Mouse (Mus musculus): Measurements from ENCODE around the gene E4f1.
"Not testable (repeated sequence)": the region's sequence is repeated elsewhere in the genome, so short reads cannot be mapped to it uniquely, and the experiment has no call there.

The E4f1 gene

GRCm38 (mm10) chr17:24455523-24456206, 14.4 kb downstream of the E4f1 start:
- not testable (repeated sequence) for DNase-seq (ENCODE audit: low spot score in 2 of 2)

GRCm38 (mm10) chr17:24454756-24455522, 15.2 kb downstream of the E4f1 start:
- DNase-seq (ENCODE audit: low spot score in 2 of 2) = peak; percentile 99 to 100

DNA sequence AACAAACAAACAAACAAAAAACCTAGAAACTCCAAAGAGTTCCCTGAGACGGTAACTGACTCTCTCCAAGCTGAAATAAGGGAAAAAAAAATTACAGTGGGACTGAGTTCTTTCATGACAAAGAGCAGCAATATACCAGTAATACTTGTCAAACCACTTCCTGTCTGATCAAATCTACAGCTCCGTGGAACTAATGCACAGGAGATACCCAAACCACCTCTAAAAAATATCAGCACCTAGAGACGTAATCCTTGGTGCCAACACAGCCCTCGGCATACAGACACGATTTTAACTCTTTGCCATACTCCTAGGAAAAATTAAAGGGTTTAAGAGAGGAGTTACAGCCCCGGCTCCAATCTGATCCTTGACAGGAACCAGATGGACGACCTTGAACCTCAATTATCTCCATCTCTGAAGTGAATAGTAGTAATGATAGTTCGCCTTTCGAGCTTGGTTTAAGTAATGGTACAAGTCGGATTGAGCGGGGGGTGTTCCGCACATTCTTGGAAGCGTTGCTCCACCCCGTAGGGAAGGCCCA, 15.8 kb downstream of the E4f1 start:
- no peak for DNase-seq (ENCODE audit: low spot score in 2 of 2)

DNA sequence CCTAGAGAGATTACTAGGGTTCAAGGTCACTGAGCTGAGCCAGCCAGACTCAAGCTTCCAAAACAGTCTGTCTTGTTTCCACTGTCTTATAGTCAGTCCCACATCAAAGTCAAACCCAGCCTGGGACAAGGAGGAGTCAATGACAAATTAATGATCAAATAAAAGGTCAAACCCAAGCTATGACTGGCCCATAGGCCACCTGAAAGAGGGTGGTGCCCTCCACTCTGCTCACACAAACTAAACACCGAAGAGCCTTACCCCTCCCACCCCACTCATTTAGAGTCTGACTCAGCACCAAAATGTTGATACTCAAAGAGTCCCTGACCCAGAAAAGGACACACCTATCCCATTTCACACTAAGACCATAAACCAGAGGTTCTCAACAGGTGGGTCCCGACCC, 16.7 kb downstream of the E4f1 start:
- no peak for DNase-seq (ENCODE audit: low spot score in 2 of 2)

DNA sequence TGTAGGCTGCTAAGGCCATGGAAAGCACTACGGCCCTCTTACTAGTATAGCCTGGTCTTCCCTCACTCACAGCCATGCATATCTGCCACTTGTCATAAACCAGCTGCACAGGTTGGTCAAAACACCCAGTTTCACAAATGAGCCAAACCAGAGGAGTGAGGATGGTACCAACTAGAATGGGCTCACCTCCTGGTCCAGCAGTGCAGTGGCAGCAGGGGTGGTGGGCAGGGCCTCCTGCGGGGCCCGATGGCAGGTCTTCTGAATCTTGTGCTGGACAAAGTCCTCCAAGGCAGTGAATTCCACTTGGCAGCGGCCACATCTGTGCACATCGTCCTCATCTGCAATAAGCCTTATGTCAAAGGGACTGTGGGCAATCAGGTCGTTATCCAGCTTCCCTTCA, 18.9 kb downstream of the E4f1 start:
- no peak for DNase-seq (ENCODE audit: low spot score in 2 of 2)

DNA sequence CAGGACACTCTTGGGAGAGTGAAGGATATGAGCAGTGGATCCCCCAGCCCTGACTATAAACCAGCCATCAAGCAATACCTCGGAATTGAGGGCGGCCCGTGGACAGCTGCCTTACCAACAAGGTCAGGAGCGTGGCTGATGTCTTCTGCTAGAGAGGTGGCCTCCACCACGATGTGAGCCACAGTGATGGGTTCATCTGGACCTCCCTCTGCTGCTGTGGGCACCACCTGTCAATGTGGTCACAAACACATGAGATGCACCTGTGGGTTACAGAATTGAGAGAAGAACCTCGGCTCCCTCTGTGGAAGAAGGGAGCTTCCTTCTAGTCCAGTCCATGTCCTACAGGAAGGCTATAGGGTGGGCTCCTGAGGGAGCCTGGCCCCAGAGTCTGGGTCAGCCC, 20.6 kb downstream of the E4f1 start:
- no peak for DNase-seq (ENCODE audit: low spot score in 2 of 2)

DNA sequence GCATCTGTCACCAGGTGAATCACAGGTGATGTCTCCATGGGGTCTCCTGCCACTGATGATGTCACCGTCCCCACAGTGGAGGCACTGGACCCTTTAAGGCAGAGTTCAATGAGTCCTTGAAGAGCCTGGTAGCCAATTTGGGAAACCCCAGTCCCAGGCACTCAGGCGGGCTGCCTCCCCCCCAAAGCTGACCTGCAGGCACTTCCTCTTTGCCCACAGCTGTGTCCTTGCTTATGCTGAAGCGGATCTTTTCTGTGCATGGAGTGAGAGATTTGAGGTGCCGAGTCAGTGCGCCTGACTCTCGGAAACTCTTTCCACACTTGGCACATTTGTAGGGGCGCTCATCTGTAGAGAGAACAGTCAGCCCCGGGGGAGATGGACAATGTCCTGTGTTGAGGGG, 23.5 kb downstream of the E4f1 start:
- DNase-seq (ENCODE audit: low spot score in 2 of 2) = no peak

DNA sequence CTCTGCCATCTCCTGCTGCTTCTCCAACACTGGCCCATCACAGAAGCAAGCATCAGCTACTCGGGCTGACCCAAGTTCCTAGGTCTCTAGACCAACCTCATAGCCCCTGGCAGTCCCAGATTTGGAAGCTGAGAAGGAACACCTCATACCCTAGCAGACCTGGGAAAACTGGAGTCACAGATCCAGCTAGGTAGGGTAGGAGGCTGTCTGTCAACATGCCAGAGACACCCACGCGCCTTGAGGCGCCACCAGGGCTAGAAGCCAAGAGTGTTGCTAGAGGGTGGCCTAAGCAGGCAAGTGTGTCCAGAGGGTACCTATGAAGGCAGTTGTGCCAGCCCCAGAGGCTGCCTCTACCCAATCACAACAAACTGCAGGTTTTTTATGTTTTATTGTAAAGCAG, 26.7 kb downstream of the E4f1 start:
- no peak for DNase-seq (ENCODE audit: low spot score in 2 of 2)

DNA sequence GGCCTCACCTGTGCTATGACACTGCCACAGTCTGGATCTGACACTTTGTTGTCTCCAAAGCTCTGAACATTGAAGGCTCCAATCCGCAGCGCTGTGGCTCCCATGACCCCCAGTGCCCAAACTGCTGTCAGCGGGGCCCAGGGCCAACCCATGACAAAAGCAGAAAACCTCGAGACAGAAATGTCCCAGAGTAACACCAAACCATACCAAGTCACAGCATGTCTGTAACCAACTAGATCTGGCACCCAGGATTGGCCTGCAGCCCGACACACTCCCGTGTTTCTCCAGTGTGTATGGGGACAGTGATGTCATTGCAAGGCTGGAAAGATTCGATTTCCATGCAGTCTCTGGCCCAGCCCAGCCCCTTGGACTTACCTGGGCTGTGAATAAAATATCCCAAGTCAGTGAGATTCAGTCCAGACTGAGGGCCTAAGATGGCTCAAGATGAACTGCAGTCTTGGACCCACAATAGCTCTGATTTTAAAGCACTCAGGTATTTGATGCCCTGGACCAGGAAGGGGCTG, 27.4 kb downstream of the E4f1 start, which contains the start of gene Dnase1l2:
Gene Dnase1l2, minus strand, starts transcription at position 474 of the 524 bp plus-strand sequence.
- no peak for DNase-seq (ENCODE audit: low spot score in 2 of 2)

DNA sequence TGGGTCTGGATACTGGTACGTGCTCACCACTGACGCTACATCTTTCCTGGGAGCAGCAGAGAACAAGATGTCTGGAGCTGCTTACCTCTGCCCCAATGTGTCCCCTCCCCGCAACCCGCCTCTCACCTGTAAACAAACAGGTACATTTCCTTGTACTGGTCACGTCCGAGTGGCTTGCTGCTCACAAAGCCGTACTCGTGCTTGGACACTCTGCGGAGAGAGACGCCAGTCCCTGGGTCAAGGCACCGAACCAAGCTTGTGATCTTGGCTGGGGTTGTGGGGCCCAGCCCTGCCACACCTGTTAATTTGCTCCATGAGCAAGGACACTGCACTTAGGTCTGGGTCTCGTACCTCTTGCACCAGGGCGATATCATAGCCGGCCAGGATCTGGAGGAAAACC, 28.0 kb downstream of the E4f1 start:
- DNase-seq (ENCODE audit: low spot score in 2 of 2) = no peak

DNA sequence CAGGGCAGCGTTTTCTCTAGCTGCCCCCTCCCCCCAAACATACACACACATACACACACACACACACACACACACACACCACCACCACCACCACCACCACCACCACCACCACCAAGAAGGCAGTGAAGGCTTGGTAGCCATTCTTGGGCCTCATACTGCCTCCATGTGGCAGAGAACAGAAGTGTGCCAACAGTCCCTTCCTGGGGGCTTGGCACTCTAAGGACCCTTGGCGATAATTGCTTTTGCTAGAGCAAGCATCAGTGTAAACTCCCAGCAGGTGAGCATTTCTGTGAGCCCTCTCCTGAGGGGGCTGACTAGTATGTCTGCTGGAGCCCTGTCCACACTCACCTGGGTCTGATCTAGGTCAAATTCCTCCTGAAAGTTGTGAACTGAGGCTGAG, 29.0 kb downstream of the E4f1 start:
- no peak for DNase-seq (ENCODE audit: low spot score in 2 of 2)

GRCm38 (mm10) chr17:24440377-24440776, 29.7 kb downstream of the E4f1 start:
- DNase-seq (ENCODE audit: low spot score in 2 of 2) = no peak

DNA sequence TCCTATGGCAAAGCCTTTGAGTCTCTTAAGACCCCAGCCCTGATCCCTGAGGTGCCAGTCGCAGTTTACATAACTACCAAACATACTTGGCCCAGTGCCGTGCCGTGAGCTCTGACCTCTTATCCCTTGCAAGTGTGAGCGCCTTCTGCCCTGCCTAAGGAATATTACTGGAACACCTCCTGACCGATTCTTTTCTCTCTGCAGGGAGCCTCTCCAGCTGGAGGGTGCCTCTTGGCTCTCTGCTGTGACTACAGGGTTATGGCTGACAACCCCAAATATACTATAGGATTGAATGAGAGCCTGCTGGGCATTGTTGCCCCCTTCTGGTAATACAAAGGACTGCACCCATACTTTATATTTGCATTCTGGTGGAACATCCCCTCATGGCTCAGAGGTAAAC, 33.1 kb downstream of the E4f1 start:
- DNase-seq (ENCODE audit: low spot score in 2 of 2) = no peak

- no peak for DNase-seq (ENCODE audit: low spot score in 2 of 2)
Observed at GRCm38 (mm10) chr17:24429201-24429983, 40.7 kb downstream of the E4f1 start.

GRCm38 (mm10) chr17:24427170-24427557, 42.9 kb downstream of the E4f1 start:
- no peak for DNase-seq (ENCODE audit: low spot score in 2 of 2)

DNA sequence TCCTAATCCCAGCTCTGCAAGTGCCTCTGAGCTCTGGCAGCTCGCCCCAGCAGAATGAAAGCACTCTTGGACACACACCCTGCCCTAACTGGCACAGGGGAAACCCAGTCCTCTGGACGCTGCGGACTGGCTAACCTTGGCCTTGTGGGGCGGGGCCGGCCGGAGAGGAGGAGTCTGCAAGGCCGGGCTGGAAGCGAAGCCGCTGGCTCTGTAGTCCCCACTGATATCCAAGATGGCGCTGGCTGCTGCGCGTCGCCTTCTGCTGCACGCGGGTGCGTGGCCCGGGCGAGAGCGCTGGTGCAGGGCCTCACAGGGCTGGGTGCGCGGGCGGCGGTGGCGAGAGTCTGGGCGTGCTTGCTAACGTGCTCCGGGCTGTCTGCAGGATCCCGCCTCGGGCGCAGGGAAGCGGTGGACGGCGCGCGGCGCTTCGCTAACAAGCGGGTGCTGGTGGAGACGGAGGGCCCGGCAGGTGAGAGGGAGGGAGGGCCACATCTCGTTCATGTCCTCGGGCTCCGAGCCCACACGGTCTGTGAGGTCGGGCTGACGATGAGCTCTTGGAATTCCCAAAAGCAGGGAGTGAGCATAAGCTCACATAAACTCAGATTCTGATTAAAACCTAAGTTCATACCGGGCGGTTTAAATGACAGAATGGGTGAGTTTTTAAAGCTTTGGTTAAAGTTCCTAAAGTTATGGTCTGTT, 43.5 kb downstream of the E4f1 start, which contains the start of gene Eci1:
Gene Eci1, plus strand, starts transcription at position 171 of the 699 bp plus-strand sequence.
- DNase-seq (ENCODE audit: low spot score in 2 of 2) = peak; percentile 94 to 96

GRCm38 (mm10) chr17:24425905-24426304, 44.2 kb downstream of the E4f1 start:
- no peak for DNase-seq (ENCODE audit: low spot score in 2 of 2)

- not testable (repeated sequence) for DNase-seq (ENCODE audit: low spot score in 2 of 2)
Observed at GRCm38 (mm10) chr17:24425326-24425725, 44.8 kb downstream of the E4f1 start.

GRCm38 (mm10) chr17:24424489-24424888, 45.6 kb downstream of the E4f1 start:
- DNase-seq (ENCODE audit: low spot score in 2 of 2) = no peak

DNA sequence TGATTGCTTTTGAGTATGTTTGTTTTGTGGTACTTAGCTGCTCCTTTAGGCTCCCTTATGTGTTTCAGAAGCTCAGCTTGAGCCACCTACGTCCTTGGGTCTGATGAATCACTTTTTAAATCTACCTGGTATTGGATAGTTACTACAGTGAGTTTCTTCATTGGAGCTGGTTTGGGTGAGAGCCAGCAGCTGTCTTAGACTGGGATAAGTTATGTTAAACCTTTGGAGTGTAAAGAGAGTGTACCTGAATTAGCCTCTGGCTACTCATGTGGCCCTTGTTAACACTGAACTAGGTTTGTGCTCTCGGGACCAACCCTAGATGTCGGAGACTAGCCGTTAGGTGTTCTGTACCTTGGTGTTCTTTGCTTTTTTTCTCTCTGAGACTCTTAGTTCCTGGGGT, 47.0 kb downstream of the E4f1 start:
- no peak for DNase-seq (ENCODE audit: low spot score in 2 of 2)

DNA sequence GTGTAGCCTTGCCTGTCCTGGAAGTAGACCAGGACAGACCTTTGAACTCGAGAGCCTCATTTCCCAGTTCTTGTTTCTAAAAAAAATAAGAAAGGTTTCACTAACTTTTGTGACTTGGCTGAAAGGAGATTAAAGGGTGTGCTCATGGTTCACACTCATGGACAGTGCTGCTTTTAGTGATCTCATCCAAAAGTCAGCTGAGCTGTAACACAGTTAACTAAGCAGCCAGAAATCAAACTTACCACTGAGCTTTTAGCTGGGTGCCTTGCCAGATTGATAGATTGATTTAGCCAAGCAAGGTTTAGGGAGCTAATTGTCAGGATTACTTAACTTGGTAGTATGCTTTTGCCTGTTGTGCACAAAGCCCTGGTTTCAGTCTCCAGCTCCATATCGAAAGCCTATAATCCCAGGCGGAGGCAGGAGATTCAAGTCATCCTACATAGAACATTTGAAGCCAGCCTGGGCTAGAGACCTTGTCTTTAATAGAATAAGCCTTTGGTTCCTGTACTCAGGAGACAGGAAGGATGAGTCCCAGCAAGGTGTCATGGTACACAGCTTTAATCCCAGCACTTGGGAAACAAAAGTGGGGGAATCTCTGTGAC, 54.0 kb downstream of the E4f1 start:
- DNase-seq (ENCODE audit: low spot score in 2 of 2) = no peak
